Comparison of ENCODE assay signal across 23 mouse cellular contexts in the genomic region with DNA sequence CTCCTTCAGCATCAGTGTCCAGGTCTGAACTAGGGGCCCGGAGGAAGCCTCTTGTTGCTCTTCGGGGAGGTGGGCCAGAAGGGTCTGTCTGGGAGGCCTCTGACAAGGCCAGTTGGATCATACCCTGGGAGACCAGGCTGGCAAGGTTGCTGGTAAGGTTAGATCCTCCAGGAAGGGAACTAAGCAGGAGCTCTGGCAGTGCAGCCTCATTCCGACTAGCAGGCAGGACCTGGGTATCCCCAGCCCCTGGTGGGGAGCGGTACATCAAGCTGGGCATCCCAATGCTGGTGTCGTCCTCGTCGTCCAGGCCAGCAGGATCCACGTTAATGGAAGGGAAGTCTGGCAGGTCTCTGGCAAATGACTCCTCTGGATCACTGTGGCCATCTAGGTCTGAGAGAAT. TPM values are rescaled to one million over a fixed set of nuclear protein-coding genes. Genes with fewer than 3 reads are reported as not detected.
"Had no signal": no experiment of that assay in that cellular context is flagged by ENCODE, and none has a peak within 500 bp of the region (broad histone marks: within the 10 kb centered on the region; RNA-seq: fewer than 3 reads in every experiment).

No protein-coding gene starts in this region.

- DNase-seq: gastrocnemius, postnatal 14 days; gastrocnemius, postnatal 36 days; heart, adult 18-20 months; heart, postnatal 10 days; kidney, adult 11 months; kidney, adult 2 months; kidney, adult 9 months; kidney, postnatal 10 days; kidney, postnatal 36 days; layer of hippocampus, adult 9-11 months; layer of hippocampus, postnatal 36 days; left cerebral cortex, postnatal 4 days had no signal

- H3K27me3 ChIP-seq: hindbrain, embryonic 13.5 days; hindbrain, embryonic 15.5 days; limb, embryonic 13.5 days; limb, embryonic 15.5 days; liver, embryonic 12.5 days had no signal

- H3K9ac ChIP-seq: hindbrain, embryonic 13.5 days; hindbrain, embryonic 15.5 days; limb, embryonic 13.5 days; limb, embryonic 15.5 days; liver, embryonic 12.5 days; liver, embryonic 14.5 days had no signal

- H3K27ac ChIP-seq: hindbrain, embryonic 13.5 days; hindbrain, embryonic 15.5 days; hindbrain, postnatal 0 days; limb, embryonic 13.5 days; limb, embryonic 15.5 days; liver, embryonic 12.5 days; liver, embryonic 14.5 days had no signal

- H3K4me3 ChIP-seq: hindbrain, embryonic 13.5 days; hindbrain, embryonic 15.5 days; limb, embryonic 13.5 days; limb, embryonic 15.5 days; liver, embryonic 12.5 days had no signal

- H3K9me3 ChIP-seq: hindbrain, embryonic 13.5 days; hindbrain, embryonic 15.5 days; limb, embryonic 13.5 days; limb, embryonic 15.5 days; liver, embryonic 12.5 days had no signal

- H3K4me2 ChIP-seq: heart, embryonic 11.5 days; hindbrain, embryonic 13.5 days; hindbrain, embryonic 15.5 days; limb, embryonic 13.5 days; limb, embryonic 15.5 days; liver, embryonic 12.5 days had no signal

- ATAC-seq: hindbrain, postnatal 0 days; intestine, embryonic 16.5 days; liver, embryonic 12.5 days had no signal

RNA-seq across cellular contexts. Expression of gene Hsd17b1, which starts 20.0 kb away (rescaled TPM):
- polyA plus RNA-seq: hindbrain, embryonic 11.5 days; hindbrain, postnatal 0 days; intestine, embryonic 14.5 days had no signal
